Comparison of ENCODE assay signal across 17 mouse cellular contexts in genomic region chr8:56284957-56285356, GRCm38 (mm10). TPM values are rescaled to one million over a fixed set of nuclear protein-coding genes. Genes with fewer than 3 reads are reported as not detected.
DNase-seq lines count a peak whose midpoint lies in the region; ATAC-seq and TF ChIP-seq lines count a peak whose summit lies in the region.
"Had no signal": no experiment of that assay in that cellular context is flagged by ENCODE, and none has a peak within 500 bp of the region (broad histone marks: within the 10 kb centered on the region; RNA-seq: fewer than 3 reads in every experiment).

No protein-coding gene starts in this region.

- peak overlapping the region; percentile 42; the same call in 1 of the 2 replicates for H3K27ac ChIP-seq in kidney, postnatal 0 days
- peak overlapping the region; percentile 29; the same call in 1 of the 2 replicates for H3K27ac ChIP-seq in embryonic facial prominence, embryonic 14.5 days (replicated peaks; ENCODE audit: low read depth, low read length)
- no peak overlapping the region; the same call in 1 of the 2 replicates for H3K27ac ChIP-seq in midbrain, embryonic 10.5 days (replicated peaks)
- H3K27ac ChIP-seq: heart, embryonic 15.5 days; hindbrain, embryonic 15.5 days; liver, embryonic 15.5 days had no signal

- no peak for TF ChIP-seq CTCF in kidney, postnatal 0 days (IDR thresholded peaks at IDR 0.05; ENCODE audit: low read depth)

- no peak overlapping the region for H3K9ac ChIP-seq in kidney, postnatal 0 days (ENCODE audit: low read depth, low read length)
- H3K9ac ChIP-seq in embryonic facial prominence, embryonic 14.5 days (ENCODE audit: low read depth, low read length), result no peak overlapping the region
- H3K9ac ChIP-seq: heart, embryonic 15.5 days; hindbrain, embryonic 15.5 days; liver, embryonic 15.5 days had no signal

- H3K79me2 ChIP-seq in myocyte (ENCODE audit: control insufficient read depth, insufficient read depth), result no peaks in the 10 kb centered on the region

- WGBS in kidney, postnatal 0 days, result 14% methylated on average over 3 of the region's 3 CpGs
- WGBS in embryonic facial prominence, embryonic 14.5 days, result 17% methylated on average over 3 of the region's 3 CpGs
- 55% methylated on average over 3 of the region's 3 CpGs for WGBS in midbrain, embryonic 10.5 days

- H3K36me3 ChIP-seq in kidney, postnatal 0 days (ENCODE audit: insufficient read depth, low read length), result no peaks in the 10 kb centered on the region
- H3K36me3 ChIP-seq in embryonic facial prominence, embryonic 14.5 days (ENCODE audit: control insufficient read depth, insufficient read depth, low read length), result no peaks in the 10 kb centered on the region
- H3K36me3 ChIP-seq in myocyte (ENCODE audit: control insufficient read depth, insufficient read depth), result no peaks in the 10 kb centered on the region
- no peaks in the 10 kb centered on the region for H3K36me3 ChIP-seq in midbrain, embryonic 10.5 days
- H3K36me3 ChIP-seq: G1E; heart, embryonic 15.5 days; hindbrain, embryonic 15.5 days; liver, embryonic 15.5 days had no signal

- no peak for TF ChIP-seq POLR2A in myocyte (IDR thresholded peaks at IDR 0.05; ENCODE audit: insufficient read length, low read depth)

- no peak overlapping the region for H3K4me3 ChIP-seq in kidney, postnatal 0 days (replicated peaks; ENCODE audit: low read depth, low read length)
- no peak overlapping the region for H3K4me3 ChIP-seq in embryonic facial prominence, embryonic 14.5 days (ENCODE audit: low read depth, low read length)
- H3K4me3 ChIP-seq in myocyte, result no peak overlapping the region
- H3K4me3 ChIP-seq in midbrain, embryonic 10.5 days, result no peak overlapping the region
- H3K4me3 ChIP-seq: heart, embryonic 15.5 days; hindbrain, embryonic 15.5 days; liver, embryonic 15.5 days had no signal

- peak; percentile 12 for DNase-seq in gastrocnemius, adult 18-20 months (ENCODE audit: low spot score)
- no peak for DNase-seq in gastrocnemius, postnatal 4 days (ENCODE audit: low spot score in 2 of 2)
- DNase-seq in kidney, postnatal 0 days (ENCODE audit: low spot score), result peak; percentile 40
- DNase-seq in kidney, postnatal 4 days, result no peak
- DNase-seq in embryonic facial prominence, embryonic 14.5 days (ENCODE audit: low spot score), result peak; percentile 34
- no peak for DNase-seq in midbrain, embryonic 10.5 days (ENCODE audit: low spot score)
- DNase-seq in yolk sac, embryonic 10.5 days (ENCODE audit: low spot score), result no peak
- DNase-seq: B cell, adult 2 months; cerebellum, adult 8-10 months; embryo, embryonic 11 days; layer of hippocampus, adult 9-11 months had no signal

- H3K4me1 ChIP-seq in kidney, postnatal 0 days (replicated peaks; ENCODE audit: insufficient read depth, low read length), result peaks cover 7% of the 10 kb centered on the region; the same call in 1 of the 2 replicates
- peaks cover 8% of the 10 kb centered on the region for H3K4me1 ChIP-seq in embryonic facial prominence, embryonic 14.5 days (ENCODE audit: control insufficient read depth, insufficient read depth, low read length)
- H3K4me1 ChIP-seq in midbrain, embryonic 10.5 days, result peaks cover 7% of the 10 kb centered on the region; the same call in 1 of the 2 replicates
- H3K4me1 ChIP-seq: heart, embryonic 15.5 days; hindbrain, embryonic 15.5 days; liver, embryonic 15.5 days had no signal

- no peaks in the 10 kb centered on the region for H3K9me3 ChIP-seq in kidney, postnatal 0 days (replicated peaks; ENCODE audit: low read length)
- H3K9me3 ChIP-seq in embryonic facial prominence, embryonic 14.5 days (ENCODE audit: control insufficient read depth, low read length), result no peaks in the 10 kb centered on the region
- no peaks in the 10 kb centered on the region for H3K9me3 ChIP-seq in midbrain, embryonic 10.5 days (replicated peaks)
- H3K9me3 ChIP-seq: heart, embryonic 15.5 days; hindbrain, embryonic 15.5 days; liver, embryonic 15.5 days had no signal

- H3K4me2 ChIP-seq in kidney, postnatal 0 days (ENCODE audit: low read length), result no peak overlapping the region
- H3K4me2 ChIP-seq in embryonic facial prominence, embryonic 14.5 days (ENCODE audit: low read depth, low read length), result no peak overlapping the region
- H3K4me2 ChIP-seq in myocyte (ENCODE audit: low read depth), result peak overlapping the region; percentile 39
- H3K4me2 ChIP-seq: heart, embryonic 15.5 days; hindbrain, embryonic 15.5 days; liver, embryonic 15.5 days; midbrain, embryonic 11.5 days had no signal

- no peaks in the 10 kb centered on the region for H3K27me3 ChIP-seq in kidney, postnatal 0 days (ENCODE audit: insufficient read depth, low read length)
- no peaks in the 10 kb centered on the region for H3K27me3 ChIP-seq in embryonic facial prominence, embryonic 14.5 days (replicated peaks; ENCODE audit: control insufficient read depth, insufficient read depth, low read length)
- no peaks in the 10 kb centered on the region for H3K27me3 ChIP-seq in myocyte (ENCODE audit: control insufficient read depth, insufficient read depth, insufficient read length)
- H3K27me3 ChIP-seq in midbrain, embryonic 10.5 days (ENCODE audit: low read depth, poor library complexity, severe bottlenecking), result no peaks in the 10 kb centered on the region
- H3K27me3 ChIP-seq: heart, embryonic 15.5 days; hindbrain, embryonic 15.5 days; liver, embryonic 15.5 days had no signal

- 0 out of 2 replicates have a peak, but pooled peaks have one; percentile 3 for ATAC-seq in kidney, postnatal 0 days (replicated peaks; ENCODE audit: low FRiP score, low read depth)
- peak; percentile 41; the same call in 1 of the 2 replicates for ATAC-seq in embryonic facial prominence, embryonic 14.5 days (ENCODE audit: low read depth)

- no peak overlapping the region for H3ac ChIP-seq in myocyte (ENCODE audit: control insufficient read depth, insufficient read length)

TF ChIP-seq in myocyte, 11 proteins besides CTCF, POLR2A, EP300 and RAD21:
- TF ChIP-seq USF1 (IDR thresholded peaks at IDR 0.05; ENCODE audit: low read depth), result no peak
- TF ChIP-seq CEBPB (IDR thresholded peaks at IDR 0.05; ENCODE audit: insufficient read depth, poor library complexity, severe bottlenecking), result peak; percentile 64

RNA-seq across cellular contexts. Expression of gene Hpgd, which starts 9.4 kb away (rescaled TPM):
- total RNA-seq in gastrocnemius, adult 18-20 months (2021), result 1 to 10 TPM; 1.3 to 2.6 TPM
- 1 to 10 TPM; 5.7 to 6.7 TPM for total RNA-seq in gastrocnemius, postnatal 4 days (2021)
- 27.7 and 29.9 TPM in 2 replicates for polyA plus RNA-seq in kidney, postnatal 0 days (2015; fragmentation: Nextera tagmentation; extraction: Ambion mirVana)
- 32.8 and 36.8 TPM in 2 replicates for polyA plus RNA-seq in embryonic facial prominence, embryonic 14.5 days (2014; fragmentation: Nextera tagmentation; extraction: Ambion mirVana)
- polyA plus RNA-seq in myocyte (2012; fragmentation: generic; extraction: Trizol), result 0.13 TPM
- 9.5 and 10.5 TPM in 2 replicates for polyA plus RNA-seq in midbrain, embryonic 10.5 days (2016; fragmentation: Nextera tagmentation; extraction: Ambion mirVana)
- total RNA-seq: G1E had no signal
- polyA plus RNA-seq: G1E had no signal

Comparison
In these comparisons a context has a peak if more than half of its experiments do, and no peak if none do; other contexts are left out.
1. DNase-seq: peak in gastrocnemius, adult 18-20 months (single experiment), kidney, postnatal 0 days (single experiment) and embryonic facial prominence, embryonic 14.5 days (single experiment); none in gastrocnemius, postnatal 4 days (0 of 2), kidney, postnatal 4 days (0 of 2), midbrain, embryonic 10.5 days (single experiment) and yolk sac, embryonic 10.5 days (single experiment).